Mouse (Mus musculus) heart, embryonic 10.5 days (tissue): ENCODE measurements around the gene Banp. TPM values are rescaled to one million over a fixed set of nuclear protein-coding genes. Genes with fewer than 3 reads are reported as not detected.
A peak's percentile ranks its signal among the peaks of the same experiment; 100 is the strongest.

Experiments
- DNase-seq: peaks from one replicate; pipeline ENCODE4 v3.0.0-alpha.2; 2017; ENCODE audit warnings: low spot score
- H3K27ac ChIP-seq: fragments of 300-500 bp; sonication (generic); 2 replicates; pipeline ENCODE4 v1.5.1; 2016; ENCODE audit warnings: mild to moderate bottlenecking
- H3K27me3 ChIP-seq: fragments of 300-500 bp; sonication (generic); 2 replicates; pipeline ENCODE4 v1.6.1; 2016; ENCODE audit warnings: mild to moderate bottlenecking; ENCODE audit not compliant: poor library complexity, insufficient read depth, severe bottlenecking
- H3K36me3 ChIP-seq: fragments of 300-500 bp; sonication (generic); 2 replicates; pipeline ENCODE4 v1.6.1; 2016; ENCODE audit warnings: mild to moderate bottlenecking, moderate library complexity
- H3K4me1 ChIP-seq: fragments of 300-500 bp; sonication (generic); 2 replicates; pipeline ENCODE4 v1.6.1; 2016; ENCODE audit warnings: mild to moderate bottlenecking
- H3K4me3 ChIP-seq: fragments of 300-500 bp; sonication (generic); 2 replicates; pipeline ENCODE4 v1.5.1; 2016; ENCODE audit warnings: mild to moderate bottlenecking, moderate library complexity
- H3K9me3 ChIP-seq: fragments of 300-500 bp; sonication (generic); 2 replicates; pipeline ENCODE4 v1.6.1; 2016; ENCODE audit warnings: mild to moderate bottlenecking, moderate library complexity
- WGBS: fragments of 180-500 bp; shearing (Covaris S2); methylation state at CpG from one replicate; pipeline ENCODE4 v1.1.7; 2016; 5-methylcytosine and 5-hydroxymethylcytosine counted together
- polyA plus RNA-seq: library from polyadenylated mRNA; unstranded; fragments of >200 nt; fragmentation: Nextera tagmentation; extraction: Ambion mirVana; gene quantifications from 2 replicates; pipeline ENCODE4 v1.2.1, GENCODE M21; 2016

Banp gene
- 35.8 and 58.5 TPM in 2 replicates for polyA plus RNA-seq

GRCm38 (mm10) chr8:121949222-121949800, at the start of gene Banp:
TSS of gene Banp (plus strand) at chr8:121949750.
- peaks cover 9% of the 10 kb centered on the region for H3K36me3 ChIP-seq
- H3K9me3 ChIP-seq, result no peaks in the 10 kb centered on the region
- peaks cover 54% of the 10 kb centered on the region for H3K4me1 ChIP-seq
- peak within 1 kb of the TSS; percentile 97 for H3K27ac ChIP-seq
- H3K4me3 ChIP-seq, result peak within 1 kb of the TSS; percentile 93
- no peak for DNase-seq
- WGBS, result 59% methylated on average over 6 of the region's 6 CpGs
- H3K27me3 ChIP-seq, result no peaks in the 10 kb centered on the region; the same call in 1 of the 2 replicates

GRCm38 (mm10) chr8:121901498-121902236, 47.9 kb upstream of the Banp start:
- no peaks in the 10 kb centered on the region for H3K36me3 ChIP-seq
- H3K27ac ChIP-seq, result peak overlapping the region; percentile 85
- H3K27me3 ChIP-seq, result no peaks in the 10 kb centered on the region; the same call in 1 of the 2 replicates
- peaks cover 84% of the 10 kb centered on the region for H3K4me1 ChIP-seq
- H3K9me3 ChIP-seq, result no peaks in the 10 kb centered on the region
- WGBS, result 47% methylated on average over 8 of the region's 8 CpGs
- H3K4me3 ChIP-seq, result no peak overlapping the region
- DNase-seq, result no peak

DNA sequence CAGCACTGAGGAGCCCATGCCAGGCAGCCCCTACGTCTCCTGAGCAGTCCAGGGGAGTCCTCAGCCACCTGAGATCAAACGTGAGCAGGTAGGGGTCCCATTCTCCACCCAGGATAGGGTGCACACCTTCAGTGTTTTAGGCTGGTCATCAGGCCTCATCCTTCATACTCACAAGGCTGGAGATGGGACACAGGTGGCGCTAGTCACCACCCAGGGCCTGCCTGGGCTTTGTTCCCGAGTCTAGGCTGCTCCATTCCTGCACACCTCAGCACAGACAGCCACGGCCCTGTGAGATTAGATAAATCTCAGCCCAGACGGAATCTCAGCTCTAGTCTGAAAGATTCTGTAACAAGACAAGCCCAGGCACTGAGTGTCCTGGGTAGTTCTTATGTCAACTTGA, 45.6 kb upstream of the Banp start:
- Histone ChIP-seq H3K4me3 (no peak overlapping the region), H3K36me3 (no peaks in the 10 kb centered on the region), H3K27me3 (peaks cover 10% of the 10 kb centered on the region), H3K9me3 (no peaks in the 10 kb centered on the region), H3K27ac (no peak overlapping the region), H3K4me1 (peaks cover 79% of the 10 kb centered on the region)
- DNase-seq, result no peak
- 52% methylated on average over 6 of the region's 6 CpGs for WGBS

DNA sequence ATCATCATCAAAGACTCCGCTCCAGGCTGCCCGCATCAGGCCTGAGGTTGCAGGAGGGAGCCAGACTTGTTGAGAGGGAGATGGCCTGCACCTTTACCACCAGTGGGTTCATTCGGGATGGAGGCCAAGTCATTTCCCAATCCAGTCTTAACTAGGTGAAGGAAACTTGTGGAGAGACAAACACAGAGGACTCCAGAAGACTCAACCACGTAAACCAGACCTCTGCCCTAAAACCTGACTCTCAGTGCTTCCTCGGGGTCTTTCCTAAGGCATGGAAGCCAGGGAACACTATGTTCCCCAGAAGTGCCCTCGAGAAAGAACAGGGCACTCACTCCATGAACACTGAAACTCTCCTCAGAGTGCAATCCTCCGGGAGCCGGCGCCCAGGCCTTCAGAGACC, 44.6 kb upstream of the Banp start:
- 85% methylated on average over 9 of the region's 9 CpGs for WGBS
- Histone ChIP-seq H3K36me3 (no peaks in the 10 kb centered on the region), H3K9me3 (no peaks in the 10 kb centered on the region), H3K27me3 (peaks cover 13% of the 10 kb centered on the region; the same call in 1 of the 2 replicates), H3K4me3 (no peak overlapping the region), H3K27ac (no peak overlapping the region), H3K4me1 (peaks cover 76% of the 10 kb centered on the region)
- DNase-seq, result no peak

DNA sequence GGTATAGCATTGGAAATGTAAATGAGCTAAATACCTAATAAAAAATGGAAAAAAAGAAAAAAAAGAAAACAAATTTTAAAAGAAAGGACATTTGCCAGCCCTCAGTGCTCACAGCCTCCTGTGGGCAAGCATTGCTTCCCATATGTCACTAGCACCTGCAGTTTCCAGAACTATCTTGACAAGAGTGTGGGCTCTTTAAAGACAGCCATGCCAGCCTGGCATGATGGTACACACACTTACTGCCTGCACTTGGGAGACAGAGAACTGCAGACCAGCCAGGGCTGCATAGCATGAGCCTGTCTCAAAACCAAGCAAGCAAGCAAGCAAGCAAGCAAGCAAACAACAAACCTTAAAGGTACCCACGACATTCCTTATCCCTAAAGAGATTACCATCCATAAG, 44.1 kb upstream of the Banp start:
- H3K27ac ChIP-seq, result no peak overlapping the region
- peaks cover 73% of the 10 kb centered on the region for H3K4me1 ChIP-seq
- H3K36me3 ChIP-seq, result no peaks in the 10 kb centered on the region
- no peak for DNase-seq
- peak overlapping the region; percentile 83 for H3K4me3 ChIP-seq
- peaks cover 13% of the 10 kb centered on the region; the same call in 1 of the 2 replicates for H3K27me3 ChIP-seq
- whole genome bisulfite sequencing, result 60% methylated on average over 1 of the region's 1 CpGs
- no peaks in the 10 kb centered on the region for H3K9me3 ChIP-seq

DNA sequence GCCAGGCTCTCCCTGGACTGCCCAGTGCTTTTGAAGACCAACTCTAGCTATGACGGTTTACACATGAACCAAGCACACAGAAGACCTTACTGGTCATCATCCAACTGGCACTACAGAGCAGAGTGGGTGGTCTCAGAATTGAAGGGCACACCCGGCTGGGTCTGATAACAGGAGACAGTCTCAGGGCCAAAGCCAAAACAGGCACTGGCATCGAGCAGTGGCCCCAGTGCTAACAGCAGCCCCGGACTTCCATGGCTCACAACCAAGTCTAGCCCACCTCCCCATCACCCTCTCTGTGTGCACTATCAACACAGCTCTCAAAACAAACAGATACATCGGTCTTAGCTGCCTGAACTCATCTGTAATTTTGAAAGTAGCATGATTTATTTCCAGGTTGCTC, 43.7 kb upstream of the Banp start:
- 35% methylated on average over 5 of the region's 5 CpGs for WGBS
- DNase-seq, result no peak
- peak overlapping the region; percentile 83 for H3K4me3 ChIP-seq
- no peak overlapping the region for H3K27ac ChIP-seq
- no peaks in the 10 kb centered on the region for H3K36me3 ChIP-seq
- H3K4me1 ChIP-seq, result peaks cover 72% of the 10 kb centered on the region
- H3K9me3 ChIP-seq, result no peaks in the 10 kb centered on the region
- H3K27me3 ChIP-seq, result peaks cover 13% of the 10 kb centered on the region; the same call in 1 of the 2 replicates

DNA sequence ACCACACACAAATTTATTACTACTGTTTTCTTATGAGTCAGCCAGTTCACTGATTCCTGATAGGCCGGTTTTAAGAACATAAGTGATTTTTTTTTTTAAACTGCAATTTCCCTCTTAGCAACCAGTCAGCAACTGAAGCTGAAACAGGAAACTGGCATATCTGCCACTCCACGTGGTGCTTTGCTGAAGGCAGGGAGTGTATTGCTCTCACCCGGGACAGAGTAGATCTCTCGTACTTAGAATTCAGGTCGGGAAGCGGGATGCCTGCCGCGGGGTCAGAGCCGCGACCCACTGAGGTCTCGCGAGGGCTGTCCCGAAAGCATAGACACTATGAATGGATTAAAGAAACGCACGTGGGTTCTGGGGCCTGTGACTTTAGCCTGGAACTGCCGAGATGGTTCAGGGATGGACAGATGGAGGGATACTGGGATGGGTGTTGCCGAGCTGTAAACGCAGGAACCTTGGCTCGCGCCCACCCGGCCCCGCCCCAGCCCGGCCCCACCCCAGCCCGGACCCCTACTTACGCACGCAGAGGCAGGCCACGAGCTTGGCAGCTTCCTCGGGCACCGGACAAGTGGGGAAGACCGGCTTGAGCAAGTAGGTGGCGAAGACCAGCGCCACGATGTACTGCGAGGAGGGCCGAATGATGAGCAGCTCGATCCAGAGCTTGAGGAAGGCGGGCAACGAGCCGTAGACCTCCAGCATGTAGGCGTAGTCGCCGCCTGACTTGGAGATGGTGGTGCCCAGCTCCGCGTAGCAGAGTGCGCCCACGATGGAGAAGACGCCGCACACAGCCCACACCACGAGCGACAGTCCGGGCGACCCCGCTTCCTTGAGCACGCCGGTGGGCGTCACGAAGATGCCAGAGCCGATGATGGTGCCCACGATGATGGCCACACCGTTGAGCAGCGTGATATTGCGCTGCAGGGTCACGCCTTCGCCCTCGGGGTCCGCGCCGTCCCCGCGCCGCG, 42.7 kb upstream of the Banp start:
- peaks cover 65% of the 10 kb centered on the region for H3K4me1 ChIP-seq
- peak overlapping the region; percentile 83 for H3K4me3 ChIP-seq
- under 1% methylated on average over 72 of the region's 72 CpGs for WGBS
- no peak for DNase-seq
- H3K36me3 ChIP-seq, result no peaks in the 10 kb centered on the region
- H3K27ac ChIP-seq, result peak overlapping the region; percentile 89
- H3K9me3 ChIP-seq, result no peaks in the 10 kb centered on the region
- peaks cover 20% of the 10 kb centered on the region for H3K27me3 ChIP-seq

DNA sequence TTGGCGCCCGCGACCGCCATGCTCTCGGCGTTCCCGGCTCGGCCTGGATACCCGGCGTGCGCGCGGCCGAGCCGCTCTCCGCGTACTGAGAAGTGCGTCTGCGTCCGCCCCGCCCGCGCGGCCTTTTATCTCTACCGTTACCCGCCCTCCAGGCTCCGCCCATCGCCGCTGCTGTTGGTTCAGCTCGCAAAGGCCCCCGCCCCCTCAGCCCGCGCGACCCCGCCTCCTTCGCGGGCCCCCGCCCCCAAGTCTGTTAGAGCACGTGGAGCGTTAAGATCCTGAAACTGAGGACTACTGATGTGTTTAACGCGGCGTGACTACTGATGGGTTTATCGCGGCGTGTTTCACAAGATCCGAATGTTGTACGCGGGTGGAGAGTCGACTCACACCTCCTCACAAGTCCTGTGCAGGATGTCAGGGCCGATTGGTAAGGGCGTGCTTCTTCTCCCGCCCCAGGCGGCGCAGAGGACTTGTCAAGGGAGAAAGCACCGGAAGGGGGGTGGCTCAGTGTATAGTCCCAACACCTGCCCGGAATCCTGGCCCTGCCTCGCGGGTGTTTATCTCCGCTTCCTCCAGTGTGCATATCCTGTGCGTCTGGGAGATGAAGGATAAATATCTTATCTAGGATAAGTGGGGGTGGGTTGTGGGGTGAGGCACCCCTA, 41.8 kb upstream of the Banp start, which contains the start of gene Slc7a5:
Gene Slc7a5, minus strand, starts transcription at position 108 of the 662 bp plus-strand sequence.
- Histone ChIP-seq H3K9me3 (no peaks in the 10 kb centered on the region), H3K36me3 (no peaks in the 10 kb centered on the region), H3K27me3 (peaks cover 21% of the 10 kb centered on the region), H3K27ac (peak within 1 kb of the TSS; percentile 89), H3K4me3 (peak within 1 kb of the TSS; percentile 83), H3K4me1 (peaks cover 57% of the 10 kb centered on the region)
- peak; percentile 98 for DNase-seq
- WGBS, result under 1% methylated on average over 56 of the region's 61 CpGs

- 47% methylated on average over 8 of the region's 8 CpGs for WGBS
- H3K36me3 ChIP-seq, result no peaks in the 10 kb centered on the region
- H3K4me1 ChIP-seq, result peaks cover 49% of the 10 kb centered on the region
- H3K27me3 ChIP-seq, result peaks cover 25% of the 10 kb centered on the region
- DNase-seq, result no peak
- H3K27ac ChIP-seq, result no peak overlapping the region
- peak overlapping the region; percentile 83 for H3K4me3 ChIP-seq
- no peaks in the 10 kb centered on the region for H3K9me3 ChIP-seq
Observed at GRCm38 (mm10) chr8:121908378-121909147, 41.0 kb upstream of the Banp start.

- Histone ChIP-seq H3K36me3 (no peaks in the 10 kb centered on the region), H3K27ac (no peak overlapping the region), H3K4me1 (peaks cover 43% of the 10 kb centered on the region), H3K9me3 (no peaks in the 10 kb centered on the region), H3K4me3 (no peak overlapping the region), H3K27me3 (peaks cover 30% of the 10 kb centered on the region)
- 59% methylated on average over 8 of the region's 8 CpGs for WGBS
- no peak for DNase-seq
Observed at GRCm38 (mm10) chr8:121909148-121909541, 40.4 kb upstream of the Banp start.

DNA sequence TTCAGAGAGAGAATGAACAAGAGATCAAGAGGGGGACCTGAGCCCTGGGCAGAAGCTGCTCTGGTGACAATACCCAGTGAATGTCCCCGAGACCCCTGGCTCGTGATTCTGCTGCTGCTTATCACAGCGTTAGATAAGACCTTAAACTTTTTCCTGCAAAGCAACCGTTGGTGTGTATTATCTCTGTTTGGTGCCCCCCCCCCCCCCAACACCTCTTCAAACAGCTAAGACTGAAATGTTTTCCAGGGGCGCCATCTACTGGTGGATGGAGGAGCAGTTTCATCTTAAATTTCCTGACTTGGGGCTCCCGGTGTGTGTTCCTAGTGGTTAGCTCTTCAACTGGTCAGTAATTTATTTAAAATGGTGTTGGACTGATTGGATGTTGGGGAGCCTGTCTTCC, 39.9 kb upstream of the Banp start:
- Histone ChIP-seq H3K27ac (no peak overlapping the region), H3K4me1 (peaks cover 39% of the 10 kb centered on the region), H3K4me3 (no peak overlapping the region), H3K36me3 (no peaks in the 10 kb centered on the region), H3K9me3 (no peaks in the 10 kb centered on the region), H3K27me3 (peaks cover 34% of the 10 kb centered on the region)
- DNase-seq, result peak; percentile 86
- 3% methylated on average over 6 of the region's 6 CpGs for WGBS

- Histone ChIP-seq H3K9me3 (no peaks in the 10 kb centered on the region), H3K27me3 (peaks cover 34% of the 10 kb centered on the region), H3K36me3 (no peaks in the 10 kb centered on the region), H3K4me3 (no peak overlapping the region), H3K27ac (no peak overlapping the region), H3K4me1 (peaks cover 29% of the 10 kb centered on the region)
- no peak for DNase-seq
- WGBS, result 86% methylated on average over 6 of the region's 6 CpGs
Observed at GRCm38 (mm10) chr8:121911400-121911799, 38.1 kb upstream of the Banp start.
